Mouse (Mus musculus) lung, embryonic 15.5 days (tissue): ENCODE results near the gene Slc6a11. TPM values are rescaled to one million over a fixed set of nuclear protein-coding genes. Genes with fewer than 3 reads are reported as not detected.

ENCODE experiments used
- ATAC-seq: fragments of 200-750 bp; cut with Nextera tagmentation; 2 replicates; pipeline ENCODE4 v1.8.0; 2017; ENCODE audit warnings: moderate number of reproducible peaks, borderline replicate concordance; ENCODE audit not compliant: low FRiP score, low TSS enrichment; ENCODE audit errors: extremely low read depth
- H3K27ac ChIP-seq: fragments of 300-500 bp; sonication (generic); 2 replicates; pipeline ENCODE4 v1.5.1; 2015; ENCODE audit warnings: moderate library complexity, mild to moderate bottlenecking, inconsistent platforms
- H3K27me3 ChIP-seq: fragments of 300-500 bp; sonication (generic); 2 replicates; pipeline ENCODE4 v1.6.1; 2015; ENCODE audit warnings: inconsistent platforms
- H3K36me3 ChIP-seq: fragments of 300-500 bp; sonication (generic); 2 replicates; pipeline ENCODE4 v1.6.1; 2015; ENCODE audit warnings: inconsistent platforms
- H3K4me1 ChIP-seq: fragments of 300-500 bp; sonication (generic); 2 replicates; pipeline ENCODE4 v1.6.1; 2015; ENCODE audit warnings: inconsistent platforms
- H3K4me2 ChIP-seq: fragments of 300-500 bp; sonication (generic); 2 replicates; pipeline ENCODE4 v1.6.1; 2015; ENCODE audit warnings: inconsistent platforms, mild to moderate bottlenecking, moderate library complexity
- H3K4me3 ChIP-seq: fragments of 300-500 bp; sonication (generic); 2 replicates; pipeline ENCODE4 v1.5.1; 2015; ENCODE audit warnings: mild to moderate bottlenecking, inconsistent platforms
- H3K9ac ChIP-seq: fragments of 300-500 bp; sonication (generic); 2 replicates; pipeline ENCODE4 v1.6.1; 2015; ENCODE audit warnings: inconsistent platforms
- H3K9me3 ChIP-seq: fragments of 300-500 bp; sonication (generic); 2 replicates; pipeline ENCODE4 v1.6.1; 2016; ENCODE audit warnings: inconsistent platforms
- WGBS: fragments of 180-500 bp; shearing (Covaris S2); methylation state at CpG from one replicate; pipeline ENCODE4 v1.1.7; 2015; 5-methylcytosine and 5-hydroxymethylcytosine counted together
- polyA plus RNA-seq: library from polyadenylated mRNA; unstranded; fragments of >200 nt; fragmentation: Nextera tagmentation; extraction: Ambion mirVana; gene quantifications from 2 replicates; pipeline ENCODE4 v1.2.1, GENCODE M21; 2015

Gene Slc6a11
- polyA plus RNA-seq, 1 experiment from 2014 or later, result 0.09 TPM

GRCm38 (mm10) chr6:114291396-114291795 is 160.4 kb downstream of the Slc6a11 start:
- no peaks in the 10 kb centered on the region for H3K36me3 ChIP-seq
- no peak overlapping the region for H3K4me2 ChIP-seq
- ATAC-seq, result no peak
- peaks cover 22% of the 10 kb centered on the region; the same call in 1 of the 2 replicates for H3K27me3 ChIP-seq
- H3K27ac ChIP-seq, result no peak overlapping the region
- WGBS, result 36% methylated on average over 5 of the region's 5 CpGs
- H3K9me3 ChIP-seq, result no peaks in the 10 kb centered on the region
- no peak overlapping the region for H3K9ac ChIP-seq
- no peaks in the 10 kb centered on the region for H3K4me1 ChIP-seq
- no peak overlapping the region for H3K4me3 ChIP-seq

GRCm38 (mm10) chr6:114293511-114293910 is 162.5 kb downstream of the Slc6a11 start:
- Histone ChIP-seq H3K27ac (no peak overlapping the region), H3K4me1 (peaks cover 3% of the 10 kb centered on the region; the same call in 1 of the 2 replicates), H3K27me3 (peaks cover 6% of the 10 kb centered on the region; the same call in 1 of the 2 replicates), H3K9me3 (no peaks in the 10 kb centered on the region), H3K4me3 (no peak overlapping the region), H3K9ac (no peak overlapping the region), H3K4me2 (no peak overlapping the region), H3K36me3 (no peaks in the 10 kb centered on the region)
- ATAC-seq, result no peak
- 17% methylated on average over 8 of the region's 8 CpGs for WGBS

- WGBS, result 70% methylated on average over 4 of the region's 4 CpGs
- no peak overlapping the region for H3K9ac ChIP-seq
- no peaks in the 10 kb centered on the region for H3K9me3 ChIP-seq
- H3K4me2 ChIP-seq, result no peak overlapping the region
- no peak overlapping the region for H3K4me3 ChIP-seq
- no peaks in the 10 kb centered on the region for H3K27me3 ChIP-seq
- H3K4me1 ChIP-seq, result peaks cover 3% of the 10 kb centered on the region; the same call in 1 of the 2 replicates
- ATAC-seq, result no peak
- no peak overlapping the region for H3K27ac ChIP-seq
- no peaks in the 10 kb centered on the region for H3K36me3 ChIP-seq
These were observed 164.0 kb downstream of the Slc6a11 start for GRCm38 (mm10) chr6:114295086-114295485.

- Histone ChIP-seq H3K36me3 (no peaks in the 10 kb centered on the region), H3K4me2 (no peak overlapping the region), H3K9ac (no peak overlapping the region), H3K4me3 (no peak overlapping the region), H3K27me3 (no peaks in the 10 kb centered on the region), H3K9me3 (no peaks in the 10 kb centered on the region), H3K4me1 (peaks cover 3% of the 10 kb centered on the region; the same call in 1 of the 2 replicates), H3K27ac (no peak overlapping the region)
- WGBS, result 32% methylated on average over 10 of the region's 10 CpGs
- no peak for ATAC-seq
These were observed 166.4 kb downstream of the Slc6a11 start for GRCm38 (mm10) chr6:114297260-114298002.

Other genes starting within 250 kb of the Slc6a11 start
- 0.14 and 0.19 TPM in 2 replicates for gene Atp2b2, start 88.6 kb upstream of the Slc6a11 start, polyA plus RNA-seq
- 0.45 and 0.52 TPM in 2 replicates for gene Slc6a1, start 151.4 kb downstream of the Slc6a11 start, polyA plus RNA-seq